15 mouse cellular contexts compared by ENCODE assay signal in the genomic region with DNA sequence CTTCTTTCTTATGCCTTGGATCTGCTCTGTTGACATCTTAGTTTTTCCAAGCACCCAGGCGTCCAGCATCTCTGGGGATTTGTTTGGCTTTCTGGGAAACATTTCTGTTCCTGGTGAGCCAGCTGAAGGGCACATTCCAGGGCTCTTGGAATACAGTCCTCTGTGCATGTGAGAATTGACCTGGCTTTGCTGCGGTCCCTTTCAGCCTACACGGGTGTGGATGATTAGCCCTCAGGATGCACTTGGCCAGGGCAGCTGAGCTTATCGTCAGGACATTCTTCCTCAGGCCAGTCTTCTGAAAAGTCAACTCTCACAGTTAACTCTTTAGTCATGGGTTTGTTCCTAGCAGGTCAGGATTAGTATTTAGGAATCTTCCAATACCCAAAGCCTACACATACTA.
DNase-seq lines count a peak whose midpoint lies in the region; ATAC-seq and TF ChIP-seq lines count a peak whose summit lies in the region.
"Had no signal": no experiment of that assay in that cellular context is flagged by ENCODE, and none has a peak within 500 bp of the region (broad histone marks: within the 10 kb centered on the region; RNA-seq: fewer than 3 reads in every experiment).

No protein-coding gene starts in this region.

- ATAC-seq in forebrain, embryonic 12.5 days (ENCODE audit: low FRiP score): no peak
- peak; percentile 81 for ATAC-seq in heart, embryonic 15.5 days (replicated peaks; ENCODE audit: insufficient number of reproducible peaks, insufficient read depth, low FRiP score, low read depth)
- peak; percentile 24; the same call in 1 of the 2 replicates for ATAC-seq in liver, embryonic 14.5 days (ENCODE audit: insufficient read depth)
- ATAC-seq: forebrain, embryonic 13.5 days; Patski had no signal

- no peak overlapping the region for H3K4me2 ChIP-seq in forebrain, embryonic 12.5 days
- peak overlapping the region; percentile 44 for H3K4me2 ChIP-seq in heart, embryonic 15.5 days
- H3K4me2 ChIP-seq in liver, embryonic 14.5 days (ENCODE audit: low read depth): peak overlapping the region; percentile 81
- H3K4me2 ChIP-seq: embryonic facial prominence, embryonic 13.5 days; forebrain, embryonic 13.5 days; kidney, embryonic 15.5 days had no signal

- DNase-seq in forebrain, embryonic 10.5 days (ENCODE audit: extremely low spot score, low spot score): no peak
- DNase-seq in liver, embryonic 14.5 days (ENCODE audit: low read depth in 3 of 3, low spot score in 3 of 3): no peak
- DNase-seq in right cerebral cortex, postnatal 10 days (ENCODE audit: low spot score in 2 of 2): no peak
- no peak for DNase-seq in frontal cortex, postnatal 36 days (ENCODE audit: low spot score in 2 of 2)
- no peak for DNase-seq in spleen, postnatal 36 days (ENCODE audit: low spot score in 2 of 2)
- DNase-seq: cerebellum, adult 18-20 months; lung, postnatal 10 days had no signal

- 53% methylated on average over 4 of the region's 4 CpGs for WGBS in forebrain, embryonic 10.5 days
- 63% methylated on average over 4 of the region's 4 CpGs for WGBS in forebrain, embryonic 12.5 days
- 74% methylated on average over 4 of the region's 4 CpGs for WGBS in bone marrow, adult 2 months
- WGBS in heart, embryonic 15.5 days: 13% methylated on average over 4 of the region's 4 CpGs
- WGBS in liver, embryonic 14.5 days (ENCODE audit: insufficient replicate concordance): 29% methylated on average over 4 of the region's 4 CpGs

- no peaks in the 10 kb centered on the region for H3K27me3 ChIP-seq in forebrain, embryonic 10.5 days (ENCODE audit: poor library complexity, severe bottlenecking)
- H3K27me3 ChIP-seq in forebrain, embryonic 12.5 days: no peaks in the 10 kb centered on the region
- no peaks in the 10 kb centered on the region for H3K27me3 ChIP-seq in heart, embryonic 15.5 days
- no peaks in the 10 kb centered on the region for H3K27me3 ChIP-seq in liver, embryonic 14.5 days (ENCODE audit: control insufficient read depth, insufficient read depth, low read length)
- H3K27me3 ChIP-seq: embryonic facial prominence, embryonic 13.5 days; forebrain, embryonic 13.5 days; kidney, embryonic 15.5 days; Patski had no signal

- no peaks in the 10 kb centered on the region for H3K9me3 ChIP-seq in forebrain, embryonic 10.5 days
- no peaks in the 10 kb centered on the region for H3K9me3 ChIP-seq in forebrain, embryonic 12.5 days
- H3K9me3 ChIP-seq in heart, embryonic 15.5 days (replicated peaks): no peaks in the 10 kb centered on the region
- H3K9me3 ChIP-seq in liver, embryonic 14.5 days (ENCODE audit: control insufficient read depth, low read length): no peaks in the 10 kb centered on the region
- H3K9me3 ChIP-seq: embryonic facial prominence, embryonic 13.5 days; forebrain, embryonic 13.5 days; hindbrain, embryonic 10.5 days; kidney, embryonic 15.5 days had no signal

- H3K36me3 ChIP-seq in forebrain, embryonic 10.5 days (replicated peaks): no peaks in the 10 kb centered on the region
- no peaks in the 10 kb centered on the region for H3K36me3 ChIP-seq in forebrain, embryonic 12.5 days (replicated peaks)
- H3K36me3 ChIP-seq in heart, embryonic 15.5 days: no peaks in the 10 kb centered on the region
- H3K36me3 ChIP-seq in liver, embryonic 14.5 days (replicated peaks; ENCODE audit: control insufficient read depth, insufficient read depth, low read depth): no peaks in the 10 kb centered on the region
- H3K36me3 ChIP-seq: embryonic facial prominence, embryonic 13.5 days; hindbrain, embryonic 10.5 days; kidney, embryonic 15.5 days had no signal

- TF ChIP-seq CTCF in bone marrow, adult 2 months (IDR thresholded peaks at IDR 0.05; ENCODE audit: control insufficient read depth, insufficient read depth, low read length): no peak
- TF ChIP-seq CTCF in liver, embryonic 14.5 days (IDR thresholded peaks at IDR 0.05; ENCODE audit: low read depth): no peak

- 0 out of 2 replicates have a peak overlapping the region, but pooled peaks have one; percentile 35 for H3K27ac ChIP-seq in forebrain, embryonic 10.5 days
- no peak overlapping the region for H3K27ac ChIP-seq in forebrain, embryonic 12.5 days
- H3K27ac ChIP-seq in bone marrow, adult 2 months (ENCODE audit: control insufficient read depth, insufficient read depth, low read depth, low read length, poor library complexity): peak overlapping the region; percentile 1; the same call in 1 of the 2 replicates
- H3K27ac ChIP-seq in heart, embryonic 15.5 days: peak overlapping the region; percentile 86
- peak overlapping the region; percentile 84 for H3K27ac ChIP-seq in liver, embryonic 14.5 days
- H3K27ac ChIP-seq: embryonic facial prominence, embryonic 13.5 days; forebrain, embryonic 13.5 days; hindbrain, embryonic 10.5 days; kidney, embryonic 15.5 days had no signal

- TF ChIP-seq EP300 in liver, embryonic 14.5 days (IDR thresholded peaks at IDR 0.05; ENCODE audit: low read depth): no peak

- TF ChIP-seq POLR2A in bone marrow, adult 2 months (IDR thresholded peaks at IDR 0.05; ENCODE audit: borderline replicate concordance, control insufficient read depth, low read depth, low read length): no peak

- H3K4me1 ChIP-seq in forebrain, embryonic 10.5 days: peaks cover 27% of the 10 kb centered on the region
- peaks cover 3% of the 10 kb centered on the region; the same call in 1 of the 2 replicates for H3K4me1 ChIP-seq in forebrain, embryonic 12.5 days
- H3K4me1 ChIP-seq in bone marrow, adult 2 months (ENCODE audit: control insufficient read depth, insufficient read depth, low read length): peaks cover 13% of the 10 kb centered on the region
- peaks cover 80% of the 10 kb centered on the region for H3K4me1 ChIP-seq in heart, embryonic 15.5 days (replicated peaks)
- H3K4me1 ChIP-seq in liver, embryonic 14.5 days (replicated peaks; ENCODE audit: control insufficient read depth in 2 of 2, insufficient read depth in 2 of 2, low read length in 1 of 2): peaks cover 47 to 57% of the 10 kb centered on the region in 2 experiments

- no peak overlapping the region; the same call in 1 of the 2 replicates for H3K9ac ChIP-seq in forebrain, embryonic 12.5 days
- 0 out of 2 replicates have a peak overlapping the region, but pooled peaks have one; percentile 6 for H3K9ac ChIP-seq in heart, embryonic 15.5 days
- peak overlapping the region; percentile 59 for H3K9ac ChIP-seq in liver, embryonic 14.5 days (replicated peaks)
- H3K9ac ChIP-seq: embryonic facial prominence, embryonic 13.5 days; forebrain, embryonic 13.5 days; kidney, embryonic 15.5 days had no signal

- H3K4me3 ChIP-seq in forebrain, embryonic 10.5 days: no peak overlapping the region
- no peak overlapping the region for H3K4me3 ChIP-seq in forebrain, embryonic 12.5 days (replicated peaks)
- H3K4me3 ChIP-seq in bone marrow, adult 2 months (replicated peaks; ENCODE audit: control insufficient read depth, low read depth, low read length): no peak overlapping the region
- no peak overlapping the region for H3K4me3 ChIP-seq in heart, embryonic 15.5 days
- H3K4me3 ChIP-seq in liver, embryonic 14.5 days (ENCODE audit: insufficient read depth in 1 of 2, low read depth in 2 of 2, low read length in 2 of 2): peak overlapping the region; percentile 11 to 17; a peak in 2 of 4 replicates
- H3K4me3 ChIP-seq: embryonic facial prominence, embryonic 13.5 days; forebrain, embryonic 13.5 days; hindbrain, embryonic 10.5 days; kidney, embryonic 15.5 days had no signal

Comparison
In these comparisons a context has a peak if more than half of its experiments do, and no peak if none do; other contexts are left out.
1. H3K4me3 ChIP-seq: peak in liver, embryonic 14.5 days (2 of 2); none in forebrain, embryonic 10.5 days (single experiment), forebrain, embryonic 12.5 days (single experiment), bone marrow, adult 2 months (single experiment) and heart, embryonic 15.5 days (single experiment).